Mouse (Mus musculus): ENCODE data around the gene Pyroxd2. TPM values are rescaled to one million over a fixed set of nuclear protein-coding genes. Genes with fewer than 3 reads are reported as not detected.
"Not testable (repeated sequence)": the region's sequence is repeated elsewhere in the genome, so short reads cannot be mapped to it uniquely, and the experiment has no call there.

Pyroxd2 gene
- 5.5 and 6.4 TPM in 2 replicates for polyA plus RNA-seq (2015; fragmentation: Nextera tagmentation; extraction: Ambion mirVana)

- Histone ChIP-seq H3K27me3 (no peaks in the 10 kb centered on the region), H3K4me3 (replicated peaks) (peak within 1 kb of the TSS; percentile 42), H3K4me1 (peaks cover 65% of the 10 kb centered on the region), H3K4me2 (peak within 1 kb of the TSS; percentile 65), H3K36me3 (no peaks in the 10 kb centered on the region), H3K9ac (peak within 1 kb of the TSS; percentile 53), H3K9me3 (replicated peaks) (no peaks in the 10 kb centered on the region), H3K27ac (peak within 1 kb of the TSS; percentile 96)
- peak; percentile 88 for ATAC-seq (replicated peaks; ENCODE audit: low FRiP score)
- 2% methylated on average over 22 of the region's 22 CpGs for WGBS
Observed at GRCm38 (mm10) chr19:42752363-42752931, at the start of gene Pyroxd2. TSS of gene Pyroxd2 (minus strand) at chr19:42752775.

- Histone ChIP-seq H3K36me3 (no peaks in the 10 kb centered on the region), H3K4me2 (no peak overlapping the region), H3K9ac (no peak overlapping the region), H3K9me3 (replicated peaks) (no peaks in the 10 kb centered on the region), H3K27ac (no peak overlapping the region), H3K4me1 (peaks cover 22% of the 10 kb centered on the region), H3K4me3 (replicated peaks) (no peak overlapping the region), H3K27me3 (peaks cover 18% of the 10 kb centered on the region; the same call in 1 of the 2 replicates)
- WGBS, result 53% methylated on average over 2 of the region's 2 CpGs
- no peak for ATAC-seq (replicated peaks; ENCODE audit: low FRiP score)
Observed at GRCm38 (mm10) chr19:42797866-42798265, 45.3 kb upstream of the Pyroxd2 start.

GRCm38 (mm10) chr19:42795801-42796200, 43.2 kb upstream of the Pyroxd2 start:
- H3K27ac ChIP-seq, result no peak overlapping the region
- H3K36me3 ChIP-seq, result no peaks in the 10 kb centered on the region
- H3K4me2 ChIP-seq, result peak overlapping the region; percentile 92
- 30% methylated on average over 9 of the region's 9 CpGs for WGBS
- peaks cover 22% of the 10 kb centered on the region for H3K4me1 ChIP-seq
- peak overlapping the region; percentile 43; the same call in 1 of the 2 replicates for H3K9ac ChIP-seq
- no peak for ATAC-seq (replicated peaks; ENCODE audit: low FRiP score)
- H3K4me3 ChIP-seq (replicated peaks), result peak overlapping the region; percentile 44
- H3K9me3 ChIP-seq (replicated peaks), result no peaks in the 10 kb centered on the region
- H3K27me3 ChIP-seq, result peaks cover 25% of the 10 kb centered on the region; the same call in 1 of the 2 replicates

GRCm38 (mm10) chr19:42794914-42795613, 42.5 kb upstream of the Pyroxd2 start:
- H3K27ac ChIP-seq, result no peak overlapping the region
- peak; percentile 90 for ATAC-seq (replicated peaks; ENCODE audit: low FRiP score)

GRCm38 (mm10) chr19:42788311-42788710, 35.7 kb upstream of the Pyroxd2 start:
- 32% methylated on average over 5 of the region's 5 CpGs for WGBS
- Histone ChIP-seq H3K4me3 (replicated peaks) (no peak overlapping the region), H3K27me3 (peaks cover 21% of the 10 kb centered on the region), H3K4me1 (peaks cover 14% of the 10 kb centered on the region), H3K9me3 (replicated peaks) (no peaks in the 10 kb centered on the region), H3K36me3 (no peaks in the 10 kb centered on the region), H3K4me2 (no peak overlapping the region), H3K9ac (no peak overlapping the region), H3K27ac (no peak overlapping the region)
- ATAC-seq (replicated peaks; ENCODE audit: low FRiP score), result no peak; the same call in 1 of the 2 replicates

More at GRCm38 (mm10) chr19:42794914-42795613, 42.5 kb upstream of the Pyroxd2 start:
- Histone ChIP-seq H3K9me3 (replicated peaks) (no peaks in the 10 kb centered on the region), H3K4me1 (peaks cover 22% of the 10 kb centered on the region), H3K9ac (peak overlapping the region; percentile 43), H3K36me3 (no peaks in the 10 kb centered on the region), H3K4me3 (replicated peaks) (peak overlapping the region; percentile 44), H3K27me3 (peaks cover 28% of the 10 kb centered on the region; the same call in 1 of the 2 replicates), H3K4me2 (peak overlapping the region; percentile 92)
- WGBS, result under 1% methylated on average over 31 of the region's 31 CpGs

- H3K4me3 ChIP-seq (replicated peaks), result no peak overlapping the region
- 73% methylated on average over 8 of the region's 8 CpGs for WGBS
Observed at GRCm38 (mm10) chr19:42785562-42786220, 33.1 kb upstream of the Pyroxd2 start.

GRCm38 (mm10) chr19:42785129-42785528, 32.6 kb upstream of the Pyroxd2 start:
- Histone ChIP-seq H3K27me3 (peaks cover 6% of the 10 kb centered on the region; the same call in 1 of the 2 replicates), H3K27ac (no peak overlapping the region), H3K4me3 (replicated peaks) (no peak overlapping the region), H3K4me1 (peaks cover 11% of the 10 kb centered on the region), H3K9ac (no peak overlapping the region), H3K9me3 (replicated peaks) (no peaks in the 10 kb centered on the region), H3K36me3 (no peaks in the 10 kb centered on the region), H3K4me2 (no peak overlapping the region)
- ATAC-seq (replicated peaks; ENCODE audit: low FRiP score), result no peak
- WGBS, result 49% methylated on average over 2 of the region's 2 CpGs

More at GRCm38 (mm10) chr19:42785562-42786220, 33.1 kb upstream of the Pyroxd2 start:
- no peak overlapping the region for H3K27ac ChIP-seq
- peaks cover 9% of the 10 kb centered on the region; the same call in 1 of the 2 replicates for H3K27me3 ChIP-seq
- H3K9me3 ChIP-seq (replicated peaks), result no peaks in the 10 kb centered on the region
- no peak overlapping the region for H3K9ac ChIP-seq
- H3K36me3 ChIP-seq, result no peaks in the 10 kb centered on the region
- H3K4me2 ChIP-seq, result no peak overlapping the region
- ATAC-seq (replicated peaks; ENCODE audit: low FRiP score), result no peak
- H3K4me1 ChIP-seq, result peaks cover 10% of the 10 kb centered on the region

GRCm38 (mm10) chr19:42780156-42780538, 27.6 kb upstream of the Pyroxd2 start:
- Histone ChIP-seq H3K27ac (peak overlapping the region; percentile 90), H3K4me2 (peak overlapping the region; percentile 84), H3K9ac (peak overlapping the region; percentile 62), H3K4me3 (replicated peaks) (peak overlapping the region; percentile 76)
- H3K36me3 ChIP-seq; ATAC-seq (replicated peaks; ENCODE audit: low FRiP score); H3K9me3 ChIP-seq (replicated peaks); H3K4me1 ChIP-seq; H3K27me3 ChIP-seq: not testable (repeated sequence)
- WGBS, result 48% methylated on average over 7 of the region's 7 CpGs

GRCm38 (mm10) chr19:42779531-42780155, 27.1 kb upstream of the Pyroxd2 start, which contains the start of gene Hps1:
TSS of gene Hps1 (minus strand) at chr19:42779978.
- under 1% methylated on average over 43 of the region's 43 CpGs for WGBS
- ATAC-seq (replicated peaks; ENCODE audit: low FRiP score), result peak; percentile 97

GRCm38 (mm10) chr19:42777801-42778200, 25.2 kb upstream of the Pyroxd2 start:
- no peak overlapping the region for H3K4me3 ChIP-seq (replicated peaks)
- no peaks in the 10 kb centered on the region for H3K9me3 ChIP-seq (replicated peaks)
- no peak overlapping the region for H3K9ac ChIP-seq
- H3K4me1 ChIP-seq, result peaks cover 4% of the 10 kb centered on the region
- ATAC-seq (replicated peaks; ENCODE audit: low FRiP score), result no peak
- H3K27ac ChIP-seq, result no peak overlapping the region
- WGBS, result 72% methylated on average over 5 of the region's 5 CpGs
- no peaks in the 10 kb centered on the region for H3K36me3 ChIP-seq
- no peaks in the 10 kb centered on the region for H3K27me3 ChIP-seq
- no peak overlapping the region for H3K4me2 ChIP-seq

More at GRCm38 (mm10) chr19:42779531-42780155, 27.1 kb upstream of the Pyroxd2 start, which contains the start of gene Hps1:
- peak within 1 kb of the TSS; percentile 90 for H3K27ac ChIP-seq
- H3K4me3 ChIP-seq (replicated peaks), result peak within 1 kb of the TSS; percentile 76
- peaks cover 8% of the 10 kb centered on the region for H3K4me1 ChIP-seq
- no peaks in the 10 kb centered on the region for H3K27me3 ChIP-seq
- peak within 1 kb of the TSS; percentile 84 for H3K4me2 ChIP-seq
- H3K9ac ChIP-seq, result peak within 1 kb of the TSS; percentile 62
- no peaks in the 10 kb centered on the region for H3K36me3 ChIP-seq
- no peaks in the 10 kb centered on the region for H3K9me3 ChIP-seq (replicated peaks)

GRCm38 (mm10) chr19:42776813-42777212, 24.2 kb upstream of the Pyroxd2 start:
- no peaks in the 10 kb centered on the region for H3K36me3 ChIP-seq
- H3K9me3 ChIP-seq (replicated peaks), result no peaks in the 10 kb centered on the region
- no peak overlapping the region for H3K4me2 ChIP-seq
- no peak for ATAC-seq (replicated peaks; ENCODE audit: low FRiP score)
- 100% methylated on average over 1 of the region's 1 CpGs for WGBS
- H3K4me1 ChIP-seq, result peaks cover 4% of the 10 kb centered on the region
- H3K27ac ChIP-seq, result no peak overlapping the region
- H3K4me3 ChIP-seq (replicated peaks), result no peak overlapping the region
- H3K9ac ChIP-seq, result no peak overlapping the region
- H3K27me3 ChIP-seq, result no peaks in the 10 kb centered on the region

All from kidney, embryonic 15.5 days (tissue).